Mouse (Mus musculus): ENCODE results near the gene Shank2.

Gene Shank2

GRCm38 (mm10) chr7:144229421-144229820 lies 227.7 kb downstream of the Shank2 start:
- DNase-seq (ENCODE audit: low spot score in 2 of 2), result no peak

- DNase-seq (ENCODE audit: low spot score in 2 of 2), result no peak
Observed at GRCm38 (mm10) chr7:144232132-144232706, 230.5 kb downstream of the Shank2 start.

GRCm38 (mm10) chr7:144233479-144233878 lies 231.8 kb downstream of the Shank2 start:
- DNase-seq (ENCODE audit: low spot score in 2 of 2), result no peak

GRCm38 (mm10) chr7:144234783-144235182 lies 233.1 kb downstream of the Shank2 start:
- no peak for DNase-seq (ENCODE audit: low spot score in 2 of 2)

GRCm38 (mm10) chr7:144235523-144235922 lies 233.8 kb downstream of the Shank2 start:
- DNase-seq (ENCODE audit: low spot score in 2 of 2), result no peak

GRCm38 (mm10) chr7:144236802-144237201 lies 235.1 kb downstream of the Shank2 start:
- no peak for DNase-seq (ENCODE audit: low spot score in 2 of 2)

GRCm38 (mm10) chr7:144238409-144238808 lies 236.7 kb downstream of the Shank2 start:
- peak in 1 of 2 experiments; percentile 13 for DNase-seq (ENCODE audit: low spot score in 2 of 2)

- DNase-seq (ENCODE audit: low spot score in 2 of 2), result no peak
Observed at GRCm38 (mm10) chr7:144238992-144239391, 237.3 kb downstream of the Shank2 start.

GRCm38 (mm10) chr7:144239571-144240370 lies 238.0 kb downstream of the Shank2 start:
- no peak for DNase-seq (ENCODE audit: low spot score in 2 of 2)

GRCm38 (mm10) chr7:144240736-144241343 lies 239.1 kb downstream of the Shank2 start:
- no peak for DNase-seq (ENCODE audit: low spot score in 2 of 2)

GRCm38 (mm10) chr7:144244203-144244602 lies 242.5 kb downstream of the Shank2 start:
- no peak for DNase-seq (ENCODE audit: low spot score in 2 of 2)

- DNase-seq (ENCODE audit: low spot score in 2 of 2), result no peak
Observed at GRCm38 (mm10) chr7:144246271-144246670, 244.5 kb downstream of the Shank2 start.

GRCm38 (mm10) chr7:144248686-144249422 lies 247.1 kb downstream of the Shank2 start:
- DNase-seq (ENCODE audit: low spot score in 2 of 2), result no peak

- DNase-seq (ENCODE audit: low spot score in 2 of 2), result no peak
Observed at GRCm38 (mm10) chr7:144250791-144251190, 249.1 kb downstream of the Shank2 start.

GRCm38 (mm10) chr7:144251250-144251649 lies 249.5 kb downstream of the Shank2 start:
- no peak for DNase-seq (ENCODE audit: low spot score in 2 of 2)

- no peak for DNase-seq (ENCODE audit: low spot score in 2 of 2)
Observed at GRCm38 (mm10) chr7:144254674-144255246, 253.0 kb downstream of the Shank2 start.

- no peak for DNase-seq (ENCODE audit: low spot score in 2 of 2)
Observed at GRCm38 (mm10) chr7:144257821-144258220, 256.1 kb downstream of the Shank2 start.

GRCm38 (mm10) chr7:144258332-144258731 lies 256.6 kb downstream of the Shank2 start:
- no peak for DNase-seq (ENCODE audit: low spot score in 2 of 2)

GRCm38 (mm10) chr7:144262666-144263065 lies 260.9 kb downstream of the Shank2 start:
- no peak for DNase-seq (ENCODE audit: low spot score in 2 of 2)

GRCm38 (mm10) chr7:144266745-144267144 lies 265.0 kb downstream of the Shank2 start:
- no peak for DNase-seq (ENCODE audit: low spot score in 2 of 2)

GRCm38 (mm10) chr7:144268329-144268728 lies 266.6 kb downstream of the Shank2 start:
- DNase-seq (ENCODE audit: low spot score in 2 of 2), result no peak

GRCm38 (mm10) chr7:144268778-144269177 lies 267.1 kb downstream of the Shank2 start:
- DNase-seq (ENCODE audit: low spot score in 2 of 2), result no peak

All from spleen, postnatal 36 days (tissue).